Mouse (Mus musculus) liver, postnatal 0 days (tissue): ENCODE measurements around the gene Znrf3.

Source experiments
- CTCF ChIP-seq: sonication (generic); IDR thresholded peaks from 2 replicates; pipeline ENCODE4 v1.5.1; 2016; ENCODE audit warnings: antibody characterized with exemption, low read depth
- EP300 ChIP-seq: IDR thresholded peaks from 2 replicates; pipeline ENCODE4 v1.6.1; 2016; ENCODE audit warnings: antibody characterized with exemption, low read depth, mild to moderate bottlenecking

- TF ChIP-seq CTCF: peak; percentile 95
- TF ChIP-seq EP300: no peak
Measured at GRCm38 (mm10) chr11:5290691-5291090, 154.0 kb downstream of the Znrf3 start.
